Mouse (Mus musculus) liver, embryonic 14.5 days (tissue): ENCODE data around the gene Wdr45b. TPM values are rescaled to one million over a fixed set of nuclear protein-coding genes. Genes with fewer than 3 reads are reported as not detected.
A peak's percentile ranks its signal among the peaks of the same experiment; 100 is the strongest.

Source experiments
- ATAC-seq: fragments of 200-750 bp; cut with Nextera tagmentation; 2 replicates; pipeline ENCODE4 v1.8.0; 2017; ENCODE audit warnings: moderate number of reproducible peaks, mild to moderate bottlenecking, moderate library complexity; ENCODE audit not compliant: insufficient read depth
- DNase-seq, 3 experiments: peaks; one replicate each; pipeline ENCODE4 v3.0.0-alpha.2; 2012 to 2013; ENCODE audit warnings: low read depth in 3 of 3, low spot score in 3 of 3
- H3K27ac ChIP-seq: fragments of 300-500 bp; sonication (generic); 2 replicates; pipeline ENCODE4 v1.5.1; 2014; ENCODE audit warnings: moderate library complexity, mild to moderate bottlenecking, control low read depth, inconsistent platforms
- H3K27me3 ChIP-seq: fragments of 300-500 bp; sonication (generic); 2 replicates; pipeline ENCODE4 v1.6.1; 2014; ENCODE audit warnings: mild to moderate bottlenecking, low read length, moderate library complexity; ENCODE audit not compliant: control insufficient read depth, insufficient read depth
- H3K36me3 ChIP-seq: fragments of 300-500 bp; sonication (generic); replicated peaks from 2 replicates; pipeline ENCODE4 v1.6.1; 2014; ENCODE audit warnings: low read depth; ENCODE audit not compliant: control insufficient read depth, insufficient read depth
- H3K4me1 ChIP-seq, 2 experiments: fragments of 200-500 bp in 1 of 2; fragments of 300-500 bp in 1 of 2; sonication (generic) in 1 of 2; replicated peaks; 2 replicates each; pipeline ENCODE4 v1.6.1; 2012 to 2014; ENCODE audit warnings: antibody characterized with exemption in 1 of 2, inconsistent platforms in 1 of 2, low read length in 1 of 2; ENCODE audit not compliant: control insufficient read depth in 2 of 2, insufficient read depth in 2 of 2
- H3K4me2 ChIP-seq: fragments of 300-500 bp; sonication (generic); 2 replicates; pipeline ENCODE4 v1.6.1; 2014; ENCODE audit warnings: low read depth, mild to moderate bottlenecking, control low read depth, moderate library complexity
- H3K4me3 ChIP-seq, 2 experiments: fragments of 200-500 bp in 1 of 2; fragments of 300-500 bp in 1 of 2; sonication (generic) in 1 of 2; 2 replicates each; pipeline ENCODE4 v1.5.1; 2012 to 2014; ENCODE audit warnings: low read depth in 2 of 2, low read length in 2 of 2, mild to moderate bottlenecking in 2 of 2, control low read depth in 1 of 2, inconsistent platforms in 1 of 2, moderate library complexity in 1 of 2; ENCODE audit not compliant: insufficient read depth in 1 of 2
- H3K9ac ChIP-seq: fragments of 300-500 bp; sonication (generic); replicated peaks from 2 replicates; pipeline ENCODE4 v1.6.1; 2014; ENCODE audit warnings: mild to moderate bottlenecking, control low read depth, moderate library complexity
- H3K9me3 ChIP-seq: fragments of 300-500 bp; sonication (generic); 2 replicates; pipeline ENCODE4 v1.6.1; 2016; ENCODE audit warnings: low read length, mixed read lengths; ENCODE audit not compliant: control insufficient read depth
- CTCF ChIP-seq: IDR thresholded peaks from 2 replicates; pipeline ENCODE4 v1.5.1; 2016; ENCODE audit warnings: antibody characterized with exemption, low read depth, control low read depth
- EP300 ChIP-seq: IDR thresholded peaks from 2 replicates; pipeline ENCODE4 v1.6.1; 2016; ENCODE audit warnings: antibody characterized with exemption, low read depth
- WGBS: fragments of 180-500 bp; shearing (Covaris S2); extraction: QIAGEN DNeasy Blood & Tissue Kit; methylation state at CpG from one replicate; pipeline ENCODE4 v1.1.7; 2014; ENCODE audit not compliant: insufficient replicate concordance; 5-methylcytosine and 5-hydroxymethylcytosine counted together
- polyA plus RNA-seq, 2 experiments: library from polyadenylated mRNA; depleted of rRNA in 1 of 2; stranded (reverse) in 1 of 2; unstranded in 1 of 2; fragments of >200 nt; fragmentation: Nextera tagmentation in 1 of 2; extraction: Ambion mirVana in 1 of 2; gene quantifications; 2 replicates each; pipeline versions ENCODE4 v1.2.1 to v1.2.3; 2012 to 2014

The Wdr45b gene
- polyA plus RNA-seq, 2 experiments: 15.3 to 19.7 TPM

DNA sequence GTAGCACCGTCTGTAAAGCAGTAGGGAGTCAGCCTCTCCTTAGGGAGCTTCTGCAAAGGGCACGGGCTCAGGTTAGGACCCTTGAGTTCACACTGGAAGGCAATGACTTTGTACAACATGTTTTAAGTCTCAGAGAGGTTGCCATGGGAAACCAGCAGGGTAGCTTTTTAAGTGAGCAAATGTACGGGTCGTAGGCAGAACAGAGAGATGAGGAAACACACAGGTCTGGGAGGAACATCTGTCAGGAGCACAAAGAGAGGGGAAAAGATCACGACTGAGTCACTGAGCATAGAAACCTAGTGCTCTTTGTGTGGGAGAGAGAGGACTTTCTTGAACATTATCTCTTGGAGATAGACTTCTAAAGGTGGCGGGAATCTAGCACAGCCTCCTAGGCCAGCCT lies 26.0 kb upstream of the Wdr45b start:
- Histone ChIP-seq H3K9me3 (no peaks in the 10 kb centered on the region; the same call in 1 of the 2 replicates), H3K27ac (no peak overlapping the region), H3K4me3 (no peak overlapping the region), H3K27me3 (no peaks in the 10 kb centered on the region), H3K36me3 (no peaks in the 10 kb centered on the region), H3K9ac (no peak overlapping the region), H3K4me2 (no peak overlapping the region), H3K4me1 (no peaks in the 10 kb centered on the region)
- 51% methylated on average over 6 of the region's 6 CpGs for WGBS
- DNase-seq (no peak), ATAC-seq (no peak)
- TF ChIP-seq CTCF: no peak
- TF ChIP-seq EP300: no peak

DNA sequence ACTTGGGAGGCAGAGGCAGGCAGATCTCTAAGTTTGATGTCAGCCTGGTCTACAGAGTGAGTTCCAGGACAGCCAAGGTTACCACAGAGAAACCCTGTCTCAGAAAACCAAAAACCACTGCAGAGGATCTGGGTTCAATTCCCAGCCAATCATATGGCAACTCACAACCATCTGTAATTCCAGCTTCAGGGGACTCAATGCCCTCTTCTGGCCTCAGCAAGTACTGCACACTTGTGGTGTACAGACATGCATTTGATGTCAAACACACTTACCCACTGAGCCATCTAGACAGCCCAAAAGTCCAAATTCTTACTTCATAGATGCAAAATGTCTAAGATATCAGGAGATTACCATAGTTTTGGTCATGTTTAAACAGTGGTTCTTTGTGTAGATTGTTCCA lies 24.4 kb upstream of the Wdr45b start:
- peak; percentile 36 for TF ChIP-seq CTCF
- no peak for TF ChIP-seq EP300
- Histone ChIP-seq H3K4me1 (no peaks in the 10 kb centered on the region), H3K9me3 (no peaks in the 10 kb centered on the region; the same call in 1 of the 2 replicates), H3K27ac (no peak overlapping the region), H3K9ac (no peak overlapping the region), H3K4me3 (no peak overlapping the region), H3K4me2 (no peak overlapping the region), H3K27me3 (no peaks in the 10 kb centered on the region), H3K36me3 (no peaks in the 10 kb centered on the region)
- DNase-seq (no peak), ATAC-seq (no peak)

DNA sequence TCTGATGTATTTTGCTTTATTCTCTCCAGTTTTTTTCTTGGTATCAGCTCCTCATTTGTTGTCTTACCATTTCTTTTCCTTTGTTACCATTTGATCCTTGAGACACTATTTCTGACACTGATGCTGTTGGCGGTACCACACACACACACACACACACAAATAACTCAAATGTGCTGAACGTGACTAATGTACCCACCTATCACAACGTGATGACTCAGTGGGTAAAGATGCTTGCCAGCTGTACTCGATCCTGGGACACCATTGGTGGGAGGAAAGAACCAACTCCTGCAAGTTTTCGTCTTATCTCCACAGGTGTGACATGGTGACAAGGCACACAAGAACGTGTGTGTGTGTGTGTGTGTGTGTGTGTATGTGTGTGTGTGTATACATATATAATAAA lies 19.1 kb upstream of the Wdr45b start:
- H3K9ac ChIP-seq: no peak overlapping the region
- WGBS: 44% methylated on average over 6 of the region's 6 CpGs
- H3K36me3 ChIP-seq: no peaks in the 10 kb centered on the region
- H3K4me3 ChIP-seq: no peak overlapping the region
- ATAC-seq (no peak), DNase-seq (no peak)
- no peaks in the 10 kb centered on the region for H3K27me3 ChIP-seq
- H3K27ac ChIP-seq: no peak overlapping the region
- TF ChIP-seq EP300 (no peak), CTCF (no peak)
- peaks cover 0 to 2% of the 10 kb centered on the region in 2 experiments; a peak in 1 of 4 replicates for H3K4me1 ChIP-seq
- H3K4me2 ChIP-seq: no peak overlapping the region
- H3K9me3 ChIP-seq: no peaks in the 10 kb centered on the region

DNA sequence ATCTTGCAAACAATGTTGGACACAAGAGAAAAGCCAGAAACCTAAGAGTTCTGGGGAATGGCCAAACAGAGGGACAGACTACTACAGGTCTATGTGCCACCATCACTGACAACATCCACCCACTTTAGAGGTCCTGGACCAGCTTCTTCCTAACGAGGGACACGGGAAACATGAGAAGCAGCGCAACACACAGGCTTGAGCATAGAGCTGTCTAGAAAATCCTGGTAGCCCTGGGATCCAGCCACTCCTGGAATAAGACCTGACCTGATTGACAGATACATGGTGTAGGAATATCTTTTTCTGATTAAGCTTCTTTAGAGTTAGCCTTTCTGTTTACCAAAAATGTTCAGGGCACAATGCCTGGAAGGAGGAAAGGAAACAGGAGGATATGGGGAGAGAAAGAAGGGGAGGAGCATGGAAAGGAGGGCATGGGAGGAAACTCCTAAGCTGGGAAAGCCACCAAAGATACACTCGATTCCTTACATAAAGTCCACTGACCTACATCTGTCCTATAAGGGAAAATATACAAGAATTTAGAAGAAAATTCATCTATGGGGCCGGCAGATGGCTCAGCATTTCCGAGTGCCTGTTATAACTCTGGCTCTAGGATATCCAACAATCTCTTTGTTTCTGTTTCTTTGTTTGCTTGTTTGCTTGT lies 16.2 kb upstream of the Wdr45b start:
- Histone ChIP-seq H3K9me3 (no peaks in the 10 kb centered on the region), H3K9ac (no peak overlapping the region), H3K4me2 (no peak overlapping the region), H3K27ac (no peak overlapping the region), H3K36me3 (no peaks in the 10 kb centered on the region), H3K27me3 (no peaks in the 10 kb centered on the region), H3K4me3 (no peak overlapping the region), H3K4me1 (peaks cover 0 to 2% of the 10 kb centered on the region in 2 experiments; a peak in 1 of 4 replicates)
- DNase-seq (no peak), ATAC-seq (no peak)
- WGBS: 69% methylated on average over 6 of the region's 6 CpGs
- TF ChIP-seq EP300 (no peak), CTCF (no peak)

DNA sequence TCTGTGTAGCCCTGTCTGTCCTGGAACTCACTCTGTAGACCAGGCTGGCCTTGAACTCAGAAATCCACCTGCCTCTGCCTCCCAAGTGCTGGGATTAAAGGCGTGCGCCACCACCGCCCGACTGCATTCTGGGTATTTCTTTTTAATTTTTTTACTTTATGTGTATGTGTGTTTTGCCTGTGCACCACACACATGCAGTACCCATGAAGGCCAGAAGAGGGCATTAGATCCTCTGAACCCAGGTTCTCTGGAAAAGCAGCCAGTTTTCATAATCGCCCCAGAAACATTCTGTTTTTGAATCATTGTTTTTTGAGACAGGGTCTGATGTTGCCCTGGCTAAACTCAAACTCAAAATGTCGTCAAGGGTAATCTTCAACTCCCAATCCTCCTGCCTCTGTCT lies 15.4 kb upstream of the Wdr45b start:
- no peak for TF ChIP-seq EP300
- TF ChIP-seq CTCF: peak; percentile 82
- no peaks in the 10 kb centered on the region for H3K27me3 ChIP-seq
- WGBS: 46% methylated on average over 6 of the region's 6 CpGs
- peaks cover 0 to 2% of the 10 kb centered on the region in 2 experiments; a peak in 1 of 4 replicates for H3K4me1 ChIP-seq
- no peak overlapping the region for H3K27ac ChIP-seq
- ATAC-seq (no peak), DNase-seq (peak; percentile 44 to 57 (median 50))
- H3K4me3 ChIP-seq: no peak overlapping the region
- no peaks in the 10 kb centered on the region for H3K36me3 ChIP-seq
- H3K9ac ChIP-seq: no peak overlapping the region
- no peaks in the 10 kb centered on the region for H3K9me3 ChIP-seq
- no peak overlapping the region for H3K4me2 ChIP-seq
